Mouse (Mus musculus): Measurements from ENCODE around the gene Tor1aip2. TPM values are rescaled to one million over a fixed set of nuclear protein-coding genes. Genes with fewer than 3 reads are reported as not detected.
"Not testable (repeated sequence)": the region's sequence is repeated elsewhere in the genome, so short reads cannot be mapped to it uniquely, and the experiment has no call there.

Tor1aip2 gene
- polyA plus RNA-seq, 1 experiment from 2014 or later: 104 TPM

DNA sequence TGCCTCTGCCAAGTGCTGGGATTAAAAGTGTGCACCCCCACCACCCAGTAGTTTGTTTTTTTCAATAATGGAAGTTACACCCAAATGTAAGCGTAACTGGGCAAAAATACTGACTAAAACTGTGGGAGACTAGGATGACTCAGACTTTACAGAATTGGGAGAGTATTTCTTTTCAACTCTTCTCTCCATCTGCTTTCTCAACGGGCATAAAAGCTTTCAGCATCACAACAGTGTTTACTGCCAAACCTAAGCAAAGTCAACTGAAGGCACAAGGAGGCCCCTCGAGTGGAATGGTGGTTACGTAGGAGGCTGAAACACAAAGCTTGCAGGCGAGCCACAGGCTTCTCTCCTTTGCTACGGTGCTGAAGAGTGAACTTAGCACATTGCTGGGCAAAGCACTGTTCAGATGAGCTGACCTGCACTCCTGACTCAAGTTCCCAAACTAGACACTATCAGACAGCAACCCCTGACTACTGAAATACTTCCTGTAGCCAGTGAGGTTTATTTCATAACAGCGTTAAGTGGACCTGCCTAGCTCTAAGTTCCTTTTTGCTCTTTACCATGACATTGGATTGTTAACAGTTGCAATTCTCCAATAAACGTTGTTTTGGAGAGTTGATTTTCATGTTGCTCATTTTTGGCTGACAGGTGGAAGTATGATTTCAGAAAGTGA is 10.2 kb upstream of the Tor1aip2 start:
- Histone ChIP-seq H3K27ac (no peak overlapping the region), H3K4me1 (peaks cover 7% of the 10 kb centered on the region; the same call in 1 of the 2 replicates), H3K4me3 (no peak overlapping the region), H3K36me3 (replicated peaks) (peaks cover 80% of the 10 kb centered on the region), H3K27me3 (ENCODE audit: poor library complexity, severe bottlenecking) (no peaks in the 10 kb centered on the region), H3K9me3 (no peaks in the 10 kb centered on the region)
- no peak for DNase-seq (ENCODE audit: extremely low spot score, low spot score)
- WGBS: 91% methylated on average over 8 of the region's 8 CpGs

DNA sequence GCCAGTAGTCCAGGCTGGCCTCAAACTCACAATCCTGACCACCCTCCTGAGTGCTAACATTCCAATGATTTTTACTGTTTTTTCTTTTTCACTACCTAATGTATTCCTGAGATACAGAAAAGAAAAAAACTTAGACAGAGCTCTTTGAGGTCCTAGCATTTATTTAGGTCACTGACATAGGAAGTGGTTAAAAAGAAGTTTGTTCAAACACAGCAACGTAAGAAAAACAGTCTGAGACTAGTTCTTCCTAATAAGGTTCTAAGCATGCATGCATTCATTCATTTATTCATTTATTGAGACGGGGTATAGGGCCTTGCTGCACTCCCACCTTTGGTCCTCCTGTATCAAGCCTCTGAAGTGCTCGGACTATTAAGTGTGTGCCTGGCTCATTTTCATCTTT is 7.4 kb upstream of the Tor1aip2 start:
- Histone ChIP-seq H3K27ac (no peak overlapping the region), H3K4me1 (peaks cover 7% of the 10 kb centered on the region; the same call in 1 of the 2 replicates), H3K27me3 (ENCODE audit: poor library complexity, severe bottlenecking) (no peaks in the 10 kb centered on the region), H3K36me3 (replicated peaks) (peaks cover 80% of the 10 kb centered on the region), H3K4me3 (no peak overlapping the region), H3K9me3 (no peaks in the 10 kb centered on the region)
- no peak for DNase-seq (ENCODE audit: extremely low spot score, low spot score)
- 93% methylated on average over 3 of the region's 3 CpGs for WGBS

DNA sequence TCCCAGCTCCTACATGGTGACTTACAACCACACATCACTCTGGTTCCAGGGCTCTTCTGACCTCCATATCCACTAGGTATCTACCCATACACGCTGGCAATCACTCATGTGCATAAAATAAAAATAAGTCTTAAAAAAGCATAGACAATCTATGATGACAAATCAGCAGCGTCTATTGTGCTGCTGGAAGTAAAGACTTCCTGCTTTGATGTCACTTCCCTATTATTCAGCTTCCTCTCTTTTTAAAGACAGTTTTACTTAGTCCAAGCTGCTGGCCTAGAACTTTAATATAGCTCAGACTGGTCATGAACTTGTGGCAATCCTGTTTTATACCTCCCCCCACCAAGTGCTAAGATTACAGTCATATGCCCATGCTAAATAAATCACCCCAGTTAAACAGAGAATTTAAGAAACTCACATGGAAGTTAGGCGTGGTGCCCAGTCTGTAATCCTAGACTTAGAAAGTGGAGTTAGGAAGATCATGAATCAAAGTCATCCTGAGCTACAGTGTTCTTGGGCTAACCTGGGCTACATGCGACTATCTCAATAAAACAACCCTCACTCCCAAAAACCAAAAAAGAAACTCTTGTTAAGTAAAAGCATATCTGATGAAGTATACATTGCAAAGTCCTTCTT is 6.7 kb upstream of the Tor1aip2 start:
- Histone ChIP-seq H3K27ac (no peak overlapping the region), H3K27me3 (ENCODE audit: poor library complexity, severe bottlenecking) (no peaks in the 10 kb centered on the region), H3K36me3 (replicated peaks) (peaks cover 86% of the 10 kb centered on the region), H3K9me3 (no peaks in the 10 kb centered on the region), H3K4me3 (no peak overlapping the region), H3K4me1 (peaks cover 7% of the 10 kb centered on the region; the same call in 1 of the 2 replicates)
- 92% methylated on average over 4 of the region's 4 CpGs for WGBS
- DNase-seq (ENCODE audit: extremely low spot score, low spot score): no peak

DNA sequence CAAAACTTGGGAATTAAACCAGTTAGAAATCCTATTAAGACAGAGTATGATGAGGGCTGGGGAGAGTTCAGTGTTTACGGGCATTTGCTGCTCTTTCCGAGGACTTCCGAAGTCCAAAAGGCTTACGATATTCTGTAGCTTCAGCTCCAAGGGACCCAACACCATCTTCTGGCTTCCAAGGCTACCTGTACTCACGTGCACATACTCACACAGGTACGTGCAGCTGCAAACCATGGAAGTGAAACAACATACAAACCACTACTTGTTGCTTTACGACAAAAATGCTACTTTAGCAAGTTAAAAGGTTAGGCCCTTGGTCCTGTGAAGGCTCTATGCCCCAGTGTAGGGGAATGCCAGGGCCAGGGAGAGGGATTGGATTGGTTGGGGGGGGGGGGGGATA is 1.3 kb upstream of the Tor1aip2 start:
- H3K4me1 ChIP-seq: peaks cover 23% of the 10 kb centered on the region
- H3K27ac ChIP-seq: no peak overlapping the region
- DNase-seq (ENCODE audit: extremely low spot score, low spot score): no peak
- H3K9me3 ChIP-seq: no peaks in the 10 kb centered on the region
- H3K36me3 ChIP-seq (replicated peaks): peaks cover 52% of the 10 kb centered on the region
- H3K4me3 ChIP-seq: no peak overlapping the region; the same call in 1 of the 2 replicates
- H3K27me3 ChIP-seq (ENCODE audit: poor library complexity, severe bottlenecking): no peaks in the 10 kb centered on the region
- 94% methylated on average over 7 of the region's 7 CpGs for WGBS

DNA sequence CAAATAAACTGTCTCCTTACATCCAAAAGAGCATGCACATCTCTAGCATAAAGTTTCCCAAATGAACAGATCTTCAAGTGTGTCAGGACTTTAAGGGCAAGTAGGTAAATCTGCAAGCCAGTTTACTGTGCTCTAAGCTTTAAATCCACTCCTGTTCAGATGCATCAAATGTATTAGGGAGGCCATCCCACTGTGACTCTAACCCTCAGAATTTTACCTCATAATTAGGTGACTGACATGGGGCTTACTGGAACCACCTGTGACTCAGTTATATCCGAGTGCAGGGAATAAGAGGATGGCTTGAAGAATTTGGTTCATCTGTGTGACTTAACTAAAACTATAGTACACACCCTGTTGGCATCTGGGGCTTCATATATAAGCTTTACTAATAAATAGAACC is 542 bp upstream of the Tor1aip2 start:
- WGBS: 46% methylated on average over 1 of the region's 1 CpGs
- no peaks in the 10 kb centered on the region for H3K27me3 ChIP-seq (ENCODE audit: poor library complexity, severe bottlenecking)
- DNase-seq (ENCODE audit: extremely low spot score, low spot score): no peak
- H3K9me3 ChIP-seq: no peaks in the 10 kb centered on the region
- H3K36me3 ChIP-seq (replicated peaks): peaks cover 44% of the 10 kb centered on the region
- peak overlapping the region; percentile 98 for H3K27ac ChIP-seq
- H3K4me1 ChIP-seq: peaks cover 23% of the 10 kb centered on the region
- H3K4me3 ChIP-seq: peak overlapping the region; percentile 85

DNA sequence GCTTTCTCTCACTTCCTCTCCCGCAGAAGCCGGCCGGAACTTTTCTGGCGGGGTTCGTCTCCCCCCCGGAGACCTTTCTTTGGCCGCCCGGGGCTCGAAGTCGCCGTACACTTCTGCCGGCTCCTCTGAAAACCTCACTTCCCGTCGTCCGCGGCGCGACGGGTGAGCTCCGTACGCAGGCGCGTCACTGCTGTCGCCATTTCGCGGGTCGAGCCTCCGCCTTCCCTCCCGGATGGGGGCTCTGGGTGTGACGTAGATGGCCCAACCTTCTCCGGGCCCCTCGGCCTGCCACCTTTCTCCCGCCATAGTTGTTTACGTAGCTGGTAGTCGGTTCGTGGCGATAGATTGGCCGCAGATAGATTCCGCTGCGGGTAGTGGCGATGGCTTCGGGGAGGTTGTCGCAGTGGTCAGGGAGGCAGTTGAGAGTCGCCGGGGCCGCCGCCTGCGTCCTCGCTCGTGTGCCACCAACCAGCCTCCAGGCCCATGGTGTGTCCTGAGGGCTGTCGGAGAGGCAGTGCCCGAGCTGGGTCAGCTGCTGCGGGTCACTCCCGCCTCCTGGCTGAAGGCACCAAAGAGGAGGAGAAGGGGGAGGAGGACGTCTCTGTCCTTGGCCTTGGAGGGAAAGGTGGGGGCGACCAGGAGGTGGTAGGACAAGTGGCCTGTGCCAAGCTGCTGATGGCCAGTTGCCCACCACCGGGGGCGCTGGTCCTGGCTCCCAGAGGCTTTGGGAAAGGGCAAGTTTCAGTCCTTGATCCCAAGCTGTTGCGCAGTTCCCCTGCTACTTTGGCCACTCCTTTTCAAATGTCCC is 931 bp downstream of the Tor1aip2 start, which contains the start of gene Tor1aip1:
TSS of gene Tor1aip1 (minus strand) at position 551 of the 808 bp plus-strand sequence.
- Histone ChIP-seq H3K4me1 (peaks cover 27% of the 10 kb centered on the region), H3K27ac (peak within 1 kb of the TSS; percentile 98), H3K4me3 (peak within 1 kb of the TSS; percentile 85), H3K9me3 (no peaks in the 10 kb centered on the region), H3K27me3 (ENCODE audit: poor library complexity, severe bottlenecking) (no peaks in the 10 kb centered on the region), H3K36me3 (replicated peaks) (peaks cover 30% of the 10 kb centered on the region)
- 0% methylated on average over 59 of the region's 59 CpGs for WGBS
- peak; percentile 95 for DNase-seq (ENCODE audit: extremely low spot score, low spot score)

DNA sequence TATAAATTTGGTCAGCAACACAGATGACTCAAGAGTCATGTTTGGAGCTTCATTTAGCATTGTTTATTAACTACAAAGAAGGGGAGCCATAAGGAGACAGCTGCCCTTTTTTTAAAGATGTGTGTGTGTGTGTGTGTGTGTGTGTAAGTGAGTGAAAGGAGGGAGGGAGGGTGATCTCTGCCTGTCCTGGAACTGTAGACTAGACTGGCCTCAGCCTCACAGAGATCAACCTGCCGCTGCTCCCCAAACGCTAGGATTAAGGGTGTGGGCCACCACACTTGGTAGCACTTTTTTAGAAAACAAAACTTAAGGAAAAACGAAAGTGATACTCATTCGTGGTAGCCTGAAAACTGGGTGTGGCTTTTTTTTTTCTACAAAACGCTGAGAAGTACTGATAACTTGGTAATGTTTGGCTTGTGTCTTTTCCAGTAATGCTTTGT is 2.0 kb downstream of the Tor1aip2 start:
- peak overlapping the region; percentile 85 for H3K4me3 ChIP-seq
- H3K9me3 ChIP-seq: no peaks in the 10 kb centered on the region
- peaks cover 35% of the 10 kb centered on the region for H3K4me1 ChIP-seq
- peak overlapping the region; percentile 63 for H3K27ac ChIP-seq
- H3K36me3 ChIP-seq (replicated peaks): peaks cover 23% of the 10 kb centered on the region
- H3K27me3 ChIP-seq (ENCODE audit: poor library complexity, severe bottlenecking): no peaks in the 10 kb centered on the region
- WGBS: 68% methylated on average over 5 of the region's 5 CpGs
- no peak for DNase-seq (ENCODE audit: extremely low spot score, low spot score)

DNA sequence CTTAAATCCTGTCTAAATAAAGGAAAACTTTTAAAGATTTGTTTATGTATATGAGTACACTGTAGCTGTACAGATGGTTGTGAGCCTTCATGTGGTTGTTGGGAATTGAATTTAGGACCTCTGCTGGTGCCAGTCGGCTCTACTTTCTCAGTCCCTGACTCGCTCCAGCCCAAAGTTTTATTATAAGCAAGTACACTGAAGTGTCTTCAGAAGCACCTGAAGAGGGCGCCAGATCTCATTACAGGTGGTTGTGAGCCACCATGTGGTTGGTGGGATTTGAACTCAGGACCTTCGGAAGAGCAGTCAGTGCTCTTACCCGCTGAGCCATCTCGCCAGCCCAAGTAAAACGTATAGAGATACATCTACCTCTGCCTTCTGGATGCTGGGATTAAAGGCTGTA is 4.8 kb downstream of the Tor1aip2 start:
- DNase-seq (ENCODE audit: extremely low spot score, low spot score): not testable (repeated sequence)

DNA sequence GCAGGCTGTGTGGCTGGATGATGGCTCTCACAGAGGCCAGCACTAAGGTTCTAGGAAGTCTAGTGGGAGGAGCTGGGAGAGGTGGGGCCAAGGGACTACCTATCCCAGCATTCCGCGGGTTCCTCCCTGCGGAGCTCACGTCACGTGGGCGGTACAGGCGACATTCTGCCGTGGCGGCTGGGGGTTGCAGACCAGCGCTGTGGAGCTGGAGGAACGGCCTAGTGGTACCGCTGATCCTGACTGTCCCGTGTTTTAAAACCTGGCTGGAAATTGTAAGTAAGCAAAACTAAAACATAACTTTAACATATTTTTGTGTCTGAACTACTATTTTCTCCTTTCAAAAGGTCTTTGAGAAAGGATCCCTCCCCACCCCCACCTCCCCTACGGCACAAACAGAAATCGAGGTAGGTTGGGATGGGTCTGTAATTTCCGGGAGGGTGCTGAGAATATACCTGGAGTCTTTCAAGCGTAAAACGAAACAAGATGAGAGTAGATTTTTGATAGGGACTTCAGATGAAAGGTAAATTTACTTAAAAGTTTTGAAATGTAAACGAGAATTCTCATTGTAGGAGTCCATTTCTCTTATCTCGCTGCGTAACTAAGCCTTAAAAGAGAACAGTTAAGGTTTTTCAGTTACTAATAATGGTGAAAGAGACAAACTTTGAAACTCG is 5.7 kb downstream of the Tor1aip2 start:
- H3K4me1 ChIP-seq: peaks cover 35% of the 10 kb centered on the region
- H3K36me3 ChIP-seq (replicated peaks): peaks cover 36% of the 10 kb centered on the region
- H3K27ac ChIP-seq: peak overlapping the region; percentile 86
- peak overlapping the region; percentile 65 for H3K4me3 ChIP-seq
- H3K9me3 ChIP-seq: no peaks in the 10 kb centered on the region
- DNase-seq (ENCODE audit: extremely low spot score, low spot score): peak; percentile 92
- no peaks in the 10 kb centered on the region for H3K27me3 ChIP-seq (ENCODE audit: poor library complexity, severe bottlenecking)
- WGBS: 3% methylated on average over 22 of the region's 22 CpGs

More for the DNA sequence above, 4.8 kb downstream of the Tor1aip2 start:
- WGBS: 66% methylated on average over 7 of the region's 7 CpGs
- Histone ChIP-seq H3K36me3 (replicated peaks) (peaks cover 27% of the 10 kb centered on the region), H3K4me1 (peaks cover 35% of the 10 kb centered on the region)
- H3K9me3 ChIP-seq; H3K27ac ChIP-seq; H3K27me3 ChIP-seq (ENCODE audit: poor library complexity, severe bottlenecking); H3K4me3 ChIP-seq: not testable (repeated sequence)

DNA sequence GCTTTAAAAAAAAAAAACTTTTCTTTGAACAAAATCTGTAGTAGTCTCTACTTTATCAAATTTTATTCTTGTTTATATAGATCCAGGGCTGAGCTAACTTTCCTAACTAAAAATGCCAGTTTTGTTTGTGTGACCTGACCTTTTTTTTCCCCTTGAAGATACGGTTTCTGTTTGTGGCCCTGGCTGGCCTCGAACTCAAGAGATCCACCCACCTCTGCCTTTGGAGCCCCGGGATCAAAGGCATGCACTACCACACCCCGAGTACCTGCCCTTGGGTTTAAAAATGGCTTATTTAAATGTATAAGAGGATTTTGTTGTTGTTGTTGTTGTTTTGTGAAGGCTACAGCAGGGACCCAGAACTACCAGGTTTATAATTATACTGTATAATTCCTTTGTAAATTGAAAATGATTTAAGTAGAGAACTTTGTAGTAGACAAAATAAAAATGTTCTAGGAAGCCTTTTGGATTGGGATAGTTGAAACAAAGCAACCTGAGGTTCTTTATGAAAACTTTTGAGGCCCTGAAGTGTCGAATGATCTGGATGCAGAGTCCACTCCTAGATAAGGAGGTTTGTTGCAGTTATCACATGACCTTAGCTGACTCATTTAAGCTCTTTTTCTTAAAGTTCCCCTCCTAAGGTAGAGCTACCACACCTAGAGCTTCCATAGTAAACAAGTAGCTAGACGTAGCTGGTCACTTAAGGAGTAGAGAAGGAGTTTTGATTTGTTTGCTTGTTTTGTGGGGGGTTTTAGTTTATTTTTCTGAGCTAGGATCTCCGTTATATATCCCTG is 6.4 kb downstream of the Tor1aip2 start:
- WGBS: 56% methylated on average over 7 of the region's 7 CpGs
- H3K9me3 ChIP-seq: no peaks in the 10 kb centered on the region
- H3K27ac ChIP-seq: 0 out of 2 replicates have a peak overlapping the region, but pooled peaks have one; percentile 86
- H3K4me3 ChIP-seq: peak overlapping the region; percentile 65
- no peaks in the 10 kb centered on the region for H3K27me3 ChIP-seq (ENCODE audit: poor library complexity, severe bottlenecking)
- peaks cover 32% of the 10 kb centered on the region for H3K4me1 ChIP-seq
- DNase-seq (ENCODE audit: extremely low spot score, low spot score): no peak
- H3K36me3 ChIP-seq (replicated peaks): peaks cover 44% of the 10 kb centered on the region

DNA sequence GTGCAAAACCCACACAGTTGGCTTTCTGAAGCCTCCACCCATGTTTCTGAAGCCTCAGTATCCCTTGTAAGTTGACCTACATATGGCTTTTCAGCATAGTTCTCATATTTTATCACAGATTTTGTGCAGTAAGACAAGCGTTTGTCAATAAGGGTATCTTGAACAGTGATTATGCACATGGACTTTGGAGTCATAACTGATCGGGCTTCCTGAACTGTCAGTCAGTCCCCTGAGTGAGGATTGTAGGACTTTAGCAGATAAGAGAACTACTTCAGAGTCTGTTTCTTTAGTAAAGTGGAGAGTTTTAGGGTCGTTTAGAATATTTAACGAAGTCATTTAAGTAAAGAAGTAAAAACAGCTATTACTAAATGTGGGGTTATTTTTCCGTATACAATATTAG is 7.3 kb downstream of the Tor1aip2 start:
- no peaks in the 10 kb centered on the region for H3K27me3 ChIP-seq (ENCODE audit: poor library complexity, severe bottlenecking)
- WGBS: 87% methylated on average over 5 of the region's 5 CpGs
- H3K27ac ChIP-seq: no peak overlapping the region
- H3K9me3 ChIP-seq: no peaks in the 10 kb centered on the region
- peaks cover 52% of the 10 kb centered on the region for H3K36me3 ChIP-seq (replicated peaks)
- peak overlapping the region; percentile 65; the same call in 1 of the 2 replicates for H3K4me3 ChIP-seq
- DNase-seq (ENCODE audit: extremely low spot score, low spot score): no peak
- peaks cover 24% of the 10 kb centered on the region for H3K4me1 ChIP-seq

DNA sequence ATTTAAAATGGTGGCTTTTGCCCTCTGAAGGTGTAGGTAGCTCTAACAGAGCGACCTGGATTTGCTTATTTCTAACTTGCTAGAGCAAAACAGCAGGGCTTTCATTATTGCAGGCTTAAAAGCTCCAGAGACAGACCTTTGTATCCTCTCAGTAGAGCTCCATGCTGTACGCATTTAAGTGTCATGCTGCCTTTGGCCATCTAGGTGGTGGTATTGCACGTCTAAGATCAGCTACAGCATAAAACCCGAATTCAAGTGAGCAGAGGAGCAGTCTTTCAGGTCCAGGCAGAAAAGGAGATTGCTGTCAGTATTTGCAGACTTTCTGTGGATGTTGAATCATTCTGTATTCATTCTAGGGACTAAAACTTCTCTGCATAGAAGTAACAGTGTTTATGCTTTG is 7.8 kb downstream of the Tor1aip2 start:
- WGBS: 30% methylated on average over 4 of the region's 4 CpGs
- H3K36me3 ChIP-seq (replicated peaks): peaks cover 57% of the 10 kb centered on the region
- no peak overlapping the region for H3K4me3 ChIP-seq
- peaks cover 24% of the 10 kb centered on the region for H3K4me1 ChIP-seq
- H3K9me3 ChIP-seq: no peaks in the 10 kb centered on the region
- no peak overlapping the region for H3K27ac ChIP-seq
- H3K27me3 ChIP-seq (ENCODE audit: poor library complexity, severe bottlenecking): no peaks in the 10 kb centered on the region
- peak; percentile 27 for DNase-seq (ENCODE audit: extremely low spot score, low spot score)
